Mouse (Mus musculus) forebrain, embryonic 14.5 days (tissue): ENCODE measurements at regions not wholly inside any gene's neighbourhood (a gene's known extent, or its start where the extent isn't known, plus 50 kb on each side); places are given as distances from the start of the nearest gene placed in this dataset.

Experiments used
- ATAC-seq: fragments of 200-750 bp; cut with Nextera tagmentation; 2 replicates; pipeline ENCODE4 v1.8.0; 2017; ENCODE audit warnings: mild to moderate bottlenecking, moderate library complexity
- DNase-seq: peaks from one replicate; pipeline ENCODE4 v3.0.0-alpha.2; 2015; ENCODE audit warnings: low spot score
- H3K27ac ChIP-seq: fragments of 300-500 bp; sonication (generic); 2 replicates; pipeline ENCODE4 v1.5.1; 2014; ENCODE audit warnings: low read depth, mild to moderate bottlenecking, control low read depth, low read length, moderate library complexity
- H3K27me3 ChIP-seq: fragments of 300-500 bp; sonication (generic); replicated peaks from 2 replicates; pipeline ENCODE4 v1.6.1; 2014; ENCODE audit warnings: low read length, control low read depth, mixed read lengths; ENCODE audit not compliant: control insufficient read depth, insufficient read depth
- H3K36me3 ChIP-seq: fragments of 300-500 bp; sonication (generic); 2 replicates; pipeline ENCODE4 v1.6.1; 2014; ENCODE audit warnings: low read length, control low read depth; ENCODE audit not compliant: control insufficient read depth, insufficient read depth
- H3K4me1 ChIP-seq: fragments of 300-500 bp; sonication (generic); 2 replicates; pipeline ENCODE4 v1.6.1; 2014; ENCODE audit warnings: antibody characterized with exemption, low read length, control low read depth; ENCODE audit not compliant: control insufficient read depth, insufficient read depth
- H3K4me2 ChIP-seq: fragments of 300-500 bp; sonication (generic); 2 replicates; pipeline ENCODE4 v1.6.1; 2014; ENCODE audit warnings: mild to moderate bottlenecking, control low read depth, low read length
- H3K4me3 ChIP-seq: fragments of 300-500 bp; sonication (generic); 2 replicates; pipeline ENCODE4 v1.5.1; 2014; ENCODE audit warnings: low read depth, low read length, control low read depth
- H3K9ac ChIP-seq: fragments of 300-500 bp; sonication (generic); 2 replicates; pipeline ENCODE4 v1.6.1; 2014; ENCODE audit warnings: mild to moderate bottlenecking, low read length, control low read depth, moderate library complexity
- H3K9me3 ChIP-seq: fragments of 300-500 bp; sonication (generic); replicated peaks from 2 replicates; pipeline ENCODE4 v1.6.1; 2016; ENCODE audit warnings: low read length, control low read depth, mixed read lengths; ENCODE audit not compliant: control insufficient read depth
- WGBS: fragments of 180-500 bp; shearing (Covaris S2); extraction: QIAGEN DNeasy Blood & Tissue Kit; methylation state at CpG from one replicate; pipeline ENCODE4 v1.1.7; 2014; 5-methylcytosine and 5-hydroxymethylcytosine counted together

GRCm38 (mm10) chr5:91709494-91710286 lies 192.3 kb downstream of the Parm1 start:
- DNase-seq: no peak
- no peak overlapping the region for H3K9ac ChIP-seq
- no peak for ATAC-seq
- no peak overlapping the region for H3K4me3 ChIP-seq
- H3K9me3 ChIP-seq: no peaks in the 10 kb centered on the region
- H3K27ac ChIP-seq: no peak overlapping the region
- peaks cover 2% of the 10 kb centered on the region; the same call in 1 of the 2 replicates for H3K4me1 ChIP-seq
- no peaks in the 10 kb centered on the region for H3K27me3 ChIP-seq
- 98% methylated on average over 1 of the region's 1 CpGs for WGBS
- no peaks in the 10 kb centered on the region for H3K36me3 ChIP-seq
- no peak overlapping the region for H3K4me2 ChIP-seq

DNA sequence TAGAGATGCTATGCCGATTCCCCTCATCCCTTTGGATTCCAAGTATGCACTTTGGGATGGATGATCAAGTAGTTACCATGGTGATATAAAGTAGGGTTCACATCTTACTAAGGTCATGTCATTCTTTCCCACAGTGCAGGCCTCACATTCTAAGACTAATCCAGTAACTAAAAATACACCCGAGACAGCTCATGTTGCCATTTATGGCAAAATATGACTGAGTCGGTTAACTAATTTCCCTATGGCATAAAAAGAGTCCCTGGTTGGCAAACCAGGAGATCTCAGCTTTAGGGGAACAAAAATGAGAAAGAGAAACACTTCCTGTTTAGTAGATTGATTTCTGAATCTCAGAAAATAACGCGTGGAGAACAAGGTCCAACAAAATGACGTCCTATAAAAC lies 190.7 kb downstream of the Parm1 start:
- Histone ChIP-seq H3K9ac (no peak overlapping the region), H3K27ac (no peak overlapping the region), H3K36me3 (no peaks in the 10 kb centered on the region), H3K27me3 (no peaks in the 10 kb centered on the region), H3K9me3 (no peaks in the 10 kb centered on the region), H3K4me1 (peaks cover 1% of the 10 kb centered on the region; the same call in 1 of the 2 replicates), H3K4me3 (no peak overlapping the region), H3K4me2 (no peak overlapping the region)
- WGBS: 95% methylated on average over 6 of the region's 6 CpGs
- ATAC-seq: no peak
- no peak for DNase-seq

- 79% methylated on average over 6 of the region's 6 CpGs for WGBS
- DNase-seq (no peak), ATAC-seq (no peak)
- Histone ChIP-seq H3K4me1 (no peaks in the 10 kb centered on the region), H3K27me3 (no peaks in the 10 kb centered on the region), H3K9ac (no peak overlapping the region), H3K4me3 (no peak overlapping the region), H3K27ac (no peak overlapping the region), H3K36me3 (no peaks in the 10 kb centered on the region), H3K4me2 (no peak overlapping the region), H3K9me3 (no peaks in the 10 kb centered on the region)
Measured at GRCm38 (mm10) chr5:91697075-91697474, 179.7 kb downstream of the Parm1 start.

- H3K9me3 ChIP-seq: no peaks in the 10 kb centered on the region
- H3K4me1 ChIP-seq: no peaks in the 10 kb centered on the region
- no peak overlapping the region for H3K9ac ChIP-seq
- ATAC-seq: no peak
- H3K27ac ChIP-seq: no peak overlapping the region
- H3K4me2 ChIP-seq: no peak overlapping the region
- DNase-seq: no peak
- no peaks in the 10 kb centered on the region for H3K27me3 ChIP-seq
- H3K36me3 ChIP-seq: no peaks in the 10 kb centered on the region
- H3K4me3 ChIP-seq: no peak overlapping the region
- WGBS: 88% methylated on average over 6 of the region's 6 CpGs
Measured at GRCm38 (mm10) chr5:91696532-91696931, 179.1 kb downstream of the Parm1 start.

DNA sequence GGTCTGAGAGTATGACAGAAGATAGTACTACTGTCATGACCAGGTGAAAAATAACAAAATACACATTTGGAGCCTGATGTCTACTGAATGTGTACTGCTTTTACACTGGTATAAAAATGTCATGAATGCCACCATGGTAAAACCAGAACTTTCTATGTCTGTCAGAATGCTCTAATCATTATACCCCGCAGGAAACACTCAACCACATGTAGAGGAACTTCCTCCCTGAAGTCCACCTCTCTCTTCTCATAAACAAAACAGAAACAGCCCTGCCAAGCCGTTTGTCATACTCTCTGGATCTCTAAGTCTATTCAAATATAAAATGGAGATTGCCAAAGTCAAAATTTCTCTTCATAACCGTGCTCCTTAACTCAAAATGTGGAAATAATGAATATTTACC lies 178.2 kb downstream of the Parm1 start:
- DNase-seq (no peak), ATAC-seq (no peak)
- Histone ChIP-seq H3K4me3 (no peak overlapping the region), H3K9me3 (no peaks in the 10 kb centered on the region), H3K36me3 (no peaks in the 10 kb centered on the region), H3K9ac (no peak overlapping the region), H3K27me3 (no peaks in the 10 kb centered on the region), H3K4me2 (no peak overlapping the region), H3K27ac (no peak overlapping the region), H3K4me1 (no peaks in the 10 kb centered on the region)
- WGBS: 81% methylated on average over 3 of the region's 3 CpGs

DNA sequence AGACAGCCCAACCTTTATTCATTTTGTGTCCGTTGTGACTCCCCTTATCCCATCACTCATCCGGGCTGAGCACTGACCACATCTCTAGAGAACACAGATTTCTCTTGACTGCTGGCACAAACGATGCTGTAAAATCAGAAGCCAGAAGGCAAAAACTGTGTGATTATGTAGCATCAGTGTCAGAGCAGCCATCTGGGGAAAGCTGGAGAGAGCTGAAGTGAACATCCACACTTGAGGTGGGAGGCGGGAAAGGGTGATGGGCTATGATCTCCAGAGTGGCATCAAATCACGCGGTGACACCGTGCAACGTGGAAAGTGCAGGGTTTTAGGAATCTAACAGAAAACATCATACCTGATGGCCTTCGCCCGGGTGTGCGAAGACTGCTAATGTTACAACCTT lies 175.9 kb downstream of the Parm1 start:
- Histone ChIP-seq H3K9ac (no peak overlapping the region), H3K4me2 (no peak overlapping the region), H3K4me3 (no peak overlapping the region), H3K4me1 (no peaks in the 10 kb centered on the region), H3K27ac (no peak overlapping the region), H3K36me3 (no peaks in the 10 kb centered on the region), H3K27me3 (no peaks in the 10 kb centered on the region), H3K9me3 (no peaks in the 10 kb centered on the region)
- DNase-seq (no peak), ATAC-seq (peak; percentile 7; the same call in 1 of the 2 replicates)
- 87% methylated on average over 11 of the region's 11 CpGs for WGBS

GRCm38 (mm10) chr5:91692292-91692691 lies 174.9 kb downstream of the Parm1 start:
- ATAC-seq (no peak), DNase-seq (no peak)

GRCm38 (mm10) chr5:91678727-91679126 lies 161.3 kb downstream of the Parm1 start:
- 82% methylated on average over 6 of the region's 6 CpGs for WGBS
- ATAC-seq (no peak), DNase-seq (no peak)
- Histone ChIP-seq H3K27me3 (no peaks in the 10 kb centered on the region), H3K27ac (no peak overlapping the region), H3K9ac (no peak overlapping the region), H3K36me3 (no peaks in the 10 kb centered on the region), H3K9me3 (no peaks in the 10 kb centered on the region), H3K4me2 (no peak overlapping the region), H3K4me3 (no peak overlapping the region), H3K4me1 (no peaks in the 10 kb centered on the region)

More at GRCm38 (mm10) chr5:91692292-91692691, 174.9 kb downstream of the Parm1 start:
- Histone ChIP-seq H3K27me3 (no peaks in the 10 kb centered on the region), H3K9me3 (no peaks in the 10 kb centered on the region), H3K36me3 (no peaks in the 10 kb centered on the region), H3K27ac (no peak overlapping the region), H3K4me1 (no peaks in the 10 kb centered on the region), H3K9ac (no peak overlapping the region), H3K4me3 (no peak overlapping the region), H3K4me2 (no peak overlapping the region)
- 19% methylated on average over 6 of the region's 6 CpGs for WGBS
